Mouse (Mus musculus) heart, embryonic 14.5 days (tissue): ENCODE measurements around the gene Tenm2. TPM values are rescaled to one million over a fixed set of nuclear protein-coding genes. Genes with fewer than 3 reads are reported as not detected.

Source experiments
- ATAC-seq: fragments of 200-750 bp; cut with Nextera tagmentation; 2 replicates; pipeline ENCODE4 v1.8.0; 2017; ENCODE audit warnings: low read depth, moderate TSS enrichment; ENCODE audit not compliant: insufficient number of reproducible peaks, insufficient read depth, low FRiP score
- H3K27ac ChIP-seq, 2 experiments: fragments of 200-500 bp in 1 of 2; fragments of 300-500 bp in 1 of 2; sonication (generic) in 1 of 2; replicated peaks in 1 of 2; 2 replicates each; pipeline ENCODE4 v1.5.1; 2012 to 2014; ENCODE audit warnings: low read depth in 2 of 2, low read length in 2 of 2, control low read depth in 1 of 2, mild to moderate bottlenecking in 1 of 2, mixed read lengths in 1 of 2; ENCODE audit not compliant: control insufficient read depth in 1 of 2, insufficient read depth in 1 of 2
- H3K27me3 ChIP-seq: fragments of 300-500 bp; sonication (generic); 2 replicates; pipeline ENCODE4 v1.6.1; 2014; ENCODE audit warnings: mild to moderate bottlenecking, low read length, control low read depth; ENCODE audit not compliant: control insufficient read depth, insufficient read depth
- H3K36me3 ChIP-seq: fragments of 300-500 bp; sonication (generic); 2 replicates; pipeline ENCODE4 v1.6.1; 2014; ENCODE audit warnings: mild to moderate bottlenecking, control low read depth, low read length, mixed read lengths; ENCODE audit not compliant: control insufficient read depth, insufficient read depth
- H3K4me1 ChIP-seq, 2 experiments: fragments of 200-500 bp in 1 of 2; fragments of 300-500 bp in 1 of 2; sonication (generic) in 1 of 2; 2 replicates each; pipeline ENCODE4 v1.6.1; 2012 to 2014; ENCODE audit warnings: low read length in 2 of 2, control low read depth in 1 of 2, mixed read lengths in 1 of 2; ENCODE audit not compliant: control insufficient read depth in 2 of 2, insufficient read depth in 2 of 2
- H3K4me2 ChIP-seq: fragments of 300-500 bp; sonication (generic); 2 replicates; pipeline ENCODE4 v1.6.1; 2014; ENCODE audit warnings: mild to moderate bottlenecking, low read length
- H3K4me3 ChIP-seq, 2 experiments: fragments of 200-500 bp in 1 of 2; fragments of 300-500 bp in 1 of 2; sonication (generic) in 1 of 2; 2 replicates each; pipeline ENCODE4 v1.5.1; 2012 to 2014; ENCODE audit warnings: low read length in 2 of 2, mild to moderate bottlenecking in 2 of 2, control low read depth in 1 of 2, low read depth in 1 of 2, moderate library complexity in 1 of 2; ENCODE audit not compliant: control insufficient read depth in 1 of 2, insufficient read depth in 1 of 2
- H3K9ac ChIP-seq: fragments of 300-500 bp; sonication (generic); 2 replicates; pipeline ENCODE4 v1.6.1; 2014; ENCODE audit warnings: mild to moderate bottlenecking, low read length
- H3K9me3 ChIP-seq: fragments of 300-500 bp; sonication (generic); 2 replicates; pipeline ENCODE4 v1.6.1; 2016; ENCODE audit warnings: low read length, control low read depth; ENCODE audit not compliant: control insufficient read depth
- whole genome bisulfite sequencing: fragments of 180-500 bp; shearing (Covaris S2); extraction: QIAGEN DNeasy Blood & Tissue Kit; methylation state at CpG from one replicate; pipeline ENCODE4 v1.1.7; 2014; 5-methylcytosine and 5-hydroxymethylcytosine counted together
- polyA plus RNA-seq: library from polyadenylated mRNA; unstranded; fragments of >200 nt; fragmentation: Nextera tagmentation; extraction: Ambion mirVana; gene quantifications from 2 replicates; pipeline ENCODE4 v1.2.1, GENCODE M21; 2014

The Tenm2 gene
- polyA plus RNA-seq = 0.73 and 0.96 TPM in 2 replicates

GRCm38 (mm10) chr11:37235914-37236600 is at the start of gene Tenm2:
Gene Tenm2, minus strand, starts transcription at chr11:37235964.
- Histone ChIP-seq H3K4me2 (peak within 1 kb of the TSS; percentile 99), H3K4me3 (peak within 1 kb of the TSS; percentile 74 to 90), H3K4me1 (peaks cover 0 to 7% of the 10 kb centered on the region in 2 experiments; a peak in 1 of 4 replicates), H3K27me3 (peaks cover 51% of the 10 kb centered on the region), H3K9me3 (no peaks in the 10 kb centered on the region), H3K36me3 (no peaks in the 10 kb centered on the region), H3K27ac (no peak within 1 kb of the TSS), H3K9ac (peak within 1 kb of the TSS; percentile 73)
- ATAC-seq = peak; percentile 71; the same call in 1 of the 2 replicates
- under 1% methylated on average over 53 of the region's 59 CpGs for WGBS

- no peak overlapping the region for H3K9ac ChIP-seq
- H3K36me3 ChIP-seq = no peaks in the 10 kb centered on the region
- no peaks in the 10 kb centered on the region for H3K4me1 ChIP-seq
- H3K27me3 ChIP-seq = no peaks in the 10 kb centered on the region
- no peaks in the 10 kb centered on the region for H3K9me3 ChIP-seq
- 70% methylated on average over 2 of the region's 2 CpGs for WGBS
- H3K4me3 ChIP-seq = no peak overlapping the region
- no peak overlapping the region for H3K4me2 ChIP-seq
- no peak overlapping the region for H3K27ac ChIP-seq
- no peak for ATAC-seq
Measured at GRCm38 (mm10) chr11:37285186-37285585, 49.4 kb upstream of the Tenm2 start.

- 49% methylated on average over 2 of the region's 2 CpGs for WGBS
- no peak overlapping the region for H3K4me3 ChIP-seq
- no peaks in the 10 kb centered on the region for H3K36me3 ChIP-seq
- H3K9me3 ChIP-seq = no peaks in the 10 kb centered on the region
- no peak overlapping the region for H3K27ac ChIP-seq
- no peaks in the 10 kb centered on the region for H3K27me3 ChIP-seq
- no peak overlapping the region for H3K9ac ChIP-seq
- ATAC-seq = no peak
- H3K4me2 ChIP-seq = no peak overlapping the region
- H3K4me1 ChIP-seq = no peaks in the 10 kb centered on the region
Measured at GRCm38 (mm10) chr11:37248796-37249195, 13.0 kb upstream of the Tenm2 start.

GRCm38 (mm10) chr11:37237096-37237725 is 1.4 kb upstream of the Tenm2 start:
- no peak for ATAC-seq
- WGBS = 46% methylated on average over 7 of the region's 7 CpGs
- Histone ChIP-seq H3K9me3 (no peaks in the 10 kb centered on the region), H3K9ac (peak overlapping the region; percentile 73), H3K27me3 (peaks cover 41% of the 10 kb centered on the region), H3K27ac (no peak overlapping the region), H3K36me3 (no peaks in the 10 kb centered on the region), H3K4me1 (peaks cover 0 to 7% of the 10 kb centered on the region in 2 experiments; a peak in 1 of 4 replicates), H3K4me3 (peak overlapping the region; percentile 74 to 90), H3K4me2 (peak overlapping the region; percentile 99)

GRCm38 (mm10) chr11:37236601-37237083 is 878 bp upstream of the Tenm2 start:
- Histone ChIP-seq H3K27ac (no peak overlapping the region), H3K4me1 (peaks cover 0 to 7% of the 10 kb centered on the region in 2 experiments; a peak in 1 of 4 replicates), H3K9ac (peak overlapping the region; percentile 73), H3K4me2 (peak overlapping the region; percentile 99), H3K27me3 (peaks cover 46% of the 10 kb centered on the region), H3K4me3 (peak overlapping the region; percentile 74 to 90), H3K36me3 (no peaks in the 10 kb centered on the region), H3K9me3 (no peaks in the 10 kb centered on the region)
- peak; percentile 78; the same call in 1 of the 2 replicates for ATAC-seq
- 1% methylated on average over 31 of the region's 31 CpGs for WGBS

GRCm38 (mm10) chr11:37235021-37235795 is 556 bp downstream of the Tenm2 start:
- Histone ChIP-seq H3K9me3 (no peaks in the 10 kb centered on the region), H3K4me3 (peak overlapping the region; percentile 74 to 90), H3K4me2 (peak overlapping the region; percentile 99), H3K4me1 (peaks cover 0 to 7% of the 10 kb centered on the region in 2 experiments; a peak in 1 of 4 replicates), H3K36me3 (no peaks in the 10 kb centered on the region), H3K27ac (no peak overlapping the region), H3K9ac (peak overlapping the region; percentile 73), H3K27me3 (peaks cover 51% of the 10 kb centered on the region)
- no peak for ATAC-seq
- 8% methylated on average over 18 of the region's 18 CpGs for WGBS

- WGBS = 61% methylated on average over 1 of the region's 1 CpGs
- no peak overlapping the region for H3K4me2 ChIP-seq
- peaks cover 54% of the 10 kb centered on the region for H3K27me3 ChIP-seq
- no peak overlapping the region for H3K4me3 ChIP-seq
- ATAC-seq = no peak
- H3K4me1 ChIP-seq = no peaks in the 10 kb centered on the region
- no peaks in the 10 kb centered on the region for H3K9me3 ChIP-seq
- no peaks in the 10 kb centered on the region for H3K36me3 ChIP-seq
- no peak overlapping the region for H3K9ac ChIP-seq
- no peak overlapping the region for H3K27ac ChIP-seq
Measured at GRCm38 (mm10) chr11:37227404-37227803, 8.4 kb downstream of the Tenm2 start.
